Mouse (Mus musculus): ENCODE data around the gene Eprs.

- TF ChIP-seq CTCF (IDR thresholded peaks at IDR 0.05; ENCODE audit: borderline replicate concordance, control insufficient read depth, extremely low read depth, insufficient read depth, low read length, poor library complexity) (no peak), POLR2A (IDR thresholded peaks at IDR 0.05; ENCODE audit: control insufficient read depth, extremely low read depth, insufficient read depth, low read length, poor library complexity) (no peak)
Measured at GRCm38 (mm10) chr1:185335231-185335765, 27.5 kb upstream of the Eprs start.

Data from thymus, adult 2 months (tissue).